Mouse (Mus musculus): ENCODE results near the gene Dyrk1a. TPM values are rescaled to one million over a fixed set of nuclear protein-coding genes. Genes with fewer than 3 reads are reported as not detected.

Gene Dyrk1a
- total RNA-seq, 2 experiments from 2014 or later, result 121 to 124 TPM

Other genes starting within 250 kb of the Dyrk1a start
- under 1 TPM; 0.32 to 0.60 TPM for gene Ripply3, start 241.6 kb upstream of the Dyrk1a start, total RNA-seq (2021)
- gene Ttc3, start 199.4 kb upstream of the Dyrk1a start, total RNA-seq (2021), result 100 to 1,000 TPM; 862 to 884 TPM
- gene Pigp, start 198.2 kb upstream of the Dyrk1a start, total RNA-seq (2021), result 10 to 100 TPM; 53.4 to 60.9 TPM
- gene Vps26c, start 43.2 kb upstream of the Dyrk1a start, total RNA-seq (2021), result 10 to 100 TPM; 43.8 to 50.6 TPM